In the genomic region with DNA sequence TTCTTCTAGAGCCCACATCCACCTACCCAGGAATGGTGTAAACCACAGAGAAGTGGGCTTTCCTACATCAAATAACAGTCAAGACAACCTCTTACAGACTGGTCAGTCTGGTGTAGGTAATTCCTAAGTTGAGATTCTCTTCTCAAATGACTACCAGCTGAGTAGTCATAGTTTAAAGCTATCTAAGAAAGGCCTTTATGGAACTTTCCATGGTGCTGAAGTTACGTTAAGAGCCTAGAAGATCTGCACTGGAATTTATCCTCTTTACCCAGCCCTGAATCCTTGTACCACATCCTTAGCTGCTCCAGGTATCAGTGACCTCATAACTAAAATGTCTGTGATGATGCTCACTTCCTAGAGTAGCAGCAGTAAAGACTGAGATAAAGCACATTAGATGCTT, we compare ENCODE assay signal across 29 mouse cellular contexts.
DNase-seq lines count a peak whose midpoint lies in the region; ATAC-seq and TF ChIP-seq lines count a peak whose summit lies in the region.
"Had no signal": no experiment of that assay in that cellular context is flagged by ENCODE, and none has a peak within 500 bp of the region (broad histone marks: within the 10 kb centered on the region; RNA-seq: fewer than 3 reads in every experiment).

No protein-coding gene starts in this region.

- H3K9ac ChIP-seq in embryonic facial prominence, embryonic 11.5 days (replicated peaks; ENCODE audit: low read length), result no peak overlapping the region
- no peak overlapping the region for H3K9ac ChIP-seq in lung, embryonic 14.5 days
- H3K9ac ChIP-seq in forebrain, embryonic 16.5 days (replicated peaks; ENCODE audit: low read depth, low read length), result no peak overlapping the region
- H3K9ac ChIP-seq: embryonic facial prominence, embryonic 13.5 days; forebrain, embryonic 13.5 days; hindbrain, embryonic 15.5 days; liver, embryonic 15.5 days; midbrain, embryonic 13.5 days had no signal

- H3K36me3 ChIP-seq in embryonic facial prominence, embryonic 11.5 days (replicated peaks; ENCODE audit: control insufficient read depth, insufficient read depth, low read depth, low read length), result no peaks in the 10 kb centered on the region
- no peaks in the 10 kb centered on the region for H3K36me3 ChIP-seq in embryonic facial prominence, embryonic 10.5 days (replicated peaks)
- H3K36me3 ChIP-seq in lung, embryonic 14.5 days (ENCODE audit: insufficient read depth), result no peaks in the 10 kb centered on the region
- H3K36me3 ChIP-seq in forebrain, embryonic 16.5 days (ENCODE audit: control insufficient read depth, insufficient read depth), result no peaks in the 10 kb centered on the region
- H3K36me3 ChIP-seq: embryonic facial prominence, embryonic 13.5 days; hindbrain, embryonic 15.5 days; liver, embryonic 15.5 days; midbrain, embryonic 13.5 days had no signal

- ATAC-seq in embryonic facial prominence, embryonic 11.5 days (replicated peaks; ENCODE audit: insufficient number of reproducible peaks, low FRiP score, low TSS enrichment, low read depth), result no peak
- ATAC-seq in lung, embryonic 14.5 days (ENCODE audit: insufficient read depth), result no peak
- ATAC-seq in forebrain, embryonic 16.5 days, result no peak
- ATAC-seq in frontal cortex, adult (ENCODE audit: low TSS enrichment), result no peak
- ATAC-seq: CD4-positive, CD25-positive, alpha-beta regulatory T cell, adult 4 months; forebrain, embryonic 13.5 days; intestine, embryonic 16.5 days; midbrain, embryonic 13.5 days had no signal

- no peaks in the 10 kb centered on the region for H3K27me3 ChIP-seq in embryonic facial prominence, embryonic 11.5 days (ENCODE audit: control insufficient read depth, insufficient read depth, low read length)
- no peaks in the 10 kb centered on the region for H3K27me3 ChIP-seq in embryonic facial prominence, embryonic 10.5 days (replicated peaks; ENCODE audit: low read depth, poor library complexity, severe bottlenecking)
- no peaks in the 10 kb centered on the region for H3K27me3 ChIP-seq in lung, embryonic 14.5 days (ENCODE audit: insufficient read depth, low read length)
- no peaks in the 10 kb centered on the region for H3K27me3 ChIP-seq in forebrain, embryonic 16.5 days (replicated peaks; ENCODE audit: control insufficient read depth, insufficient read depth, low read length)
- H3K27me3 ChIP-seq: embryonic facial prominence, embryonic 13.5 days; forebrain, embryonic 13.5 days; hindbrain, embryonic 15.5 days; liver, embryonic 15.5 days; midbrain, embryonic 13.5 days had no signal

- no peaks in the 10 kb centered on the region for H3K4me1 ChIP-seq in embryonic facial prominence, embryonic 11.5 days (ENCODE audit: control insufficient read depth, insufficient read depth, low read length)
- no peaks in the 10 kb centered on the region for H3K4me1 ChIP-seq in embryonic facial prominence, embryonic 10.5 days
- H3K4me1 ChIP-seq in lung, embryonic 14.5 days (ENCODE audit: insufficient read depth), result no peaks in the 10 kb centered on the region
- no peaks in the 10 kb centered on the region for H3K4me1 ChIP-seq in forebrain, embryonic 16.5 days (replicated peaks; ENCODE audit: control insufficient read depth, insufficient read depth, low read length)
- H3K4me1 ChIP-seq: embryonic facial prominence, embryonic 13.5 days; forebrain, embryonic 13.5 days; hindbrain, embryonic 15.5 days; liver, embryonic 15.5 days had no signal

- 50% methylated on average over 1 of the region's 1 CpGs for WGBS in embryonic facial prominence, embryonic 11.5 days
- WGBS in embryonic facial prominence, embryonic 10.5 days, result 71% methylated on average over 1 of the region's 1 CpGs
- 36% methylated on average over 1 of the region's 1 CpGs for WGBS in lung, embryonic 14.5 days
- WGBS in forebrain, embryonic 16.5 days, result 76% methylated on average over 1 of the region's 1 CpGs

- DNase-seq in embryonic facial prominence, embryonic 11.5 days (ENCODE audit: low spot score), result peak; percentile 75
- no peak for DNase-seq in embryonic facial prominence, embryonic 10.5 days (ENCODE audit: low spot score)
- peak; percentile 72 for DNase-seq in lung, embryonic 14.5 days
- DNase-seq in lung, postnatal 25 days (ENCODE audit: low spot score), result no peak
- peak; percentile 38 for DNase-seq in ZHBTc4 (ENCODE audit: low read depth, low spot score)
- peak; percentile 12 for DNase-seq in hindlimb bud, embryonic 11.5 days (ENCODE audit: extremely low spot score, low read depth, low spot score)
- DNase-seq: adrenal gland, postnatal 10 days; cerebellum, adult 2 months; cerebellum, postnatal 25 days; gastrocnemius, postnatal 25 days; heart, adult 18-20 months; heart, postnatal 4 days; kidney, adult 9 months; kidney, postnatal 36 days; layer of hippocampus, adult 9-11 months; liver; lung, postnatal 10 days; right cerebral cortex, postnatal 25 days; spleen, adult 18-20 months; thymus, postnatal 14 days had no signal

- H3K27ac ChIP-seq in embryonic facial prominence, embryonic 11.5 days (replicated peaks; ENCODE audit: low read depth, low read length), result no peak overlapping the region
- H3K27ac ChIP-seq in embryonic facial prominence, embryonic 10.5 days (replicated peaks), result no peak overlapping the region
- no peak overlapping the region for H3K27ac ChIP-seq in lung, embryonic 14.5 days (ENCODE audit: low read depth)
- H3K27ac ChIP-seq in forebrain, embryonic 16.5 days (ENCODE audit: low read length), result no peak overlapping the region
- H3K27ac ChIP-seq: embryonic facial prominence, embryonic 13.5 days; forebrain, embryonic 13.5 days; hindbrain, embryonic 15.5 days; liver, embryonic 15.5 days; midbrain, embryonic 13.5 days had no signal

- H3K4me3 ChIP-seq in embryonic facial prominence, embryonic 11.5 days (ENCODE audit: low read depth, low read length), result no peak overlapping the region
- no peak overlapping the region for H3K4me3 ChIP-seq in embryonic facial prominence, embryonic 10.5 days
- H3K4me3 ChIP-seq in lung, embryonic 14.5 days (ENCODE audit: low read depth, low read length), result no peak overlapping the region
- no peak overlapping the region for H3K4me3 ChIP-seq in forebrain, embryonic 16.5 days (replicated peaks; ENCODE audit: low read length)
- H3K4me3 ChIP-seq: embryonic facial prominence, embryonic 13.5 days; forebrain, embryonic 13.5 days; hindbrain, embryonic 15.5 days; liver, embryonic 15.5 days; midbrain, embryonic 13.5 days had no signal

- H3K9me3 ChIP-seq in embryonic facial prominence, embryonic 11.5 days (replicated peaks; ENCODE audit: control insufficient read depth, low read length), result no peaks in the 10 kb centered on the region
- no peaks in the 10 kb centered on the region for H3K9me3 ChIP-seq in embryonic facial prominence, embryonic 10.5 days
- no peaks in the 10 kb centered on the region for H3K9me3 ChIP-seq in lung, embryonic 14.5 days (ENCODE audit: low read depth, low read length)
- H3K9me3 ChIP-seq in forebrain, embryonic 16.5 days (ENCODE audit: control insufficient read depth, low read length), result no peaks in the 10 kb centered on the region
- H3K9me3 ChIP-seq: embryonic facial prominence, embryonic 13.5 days; forebrain, embryonic 13.5 days; hindbrain, embryonic 15.5 days; liver, embryonic 15.5 days; midbrain, embryonic 13.5 days had no signal

- no peak for TF ChIP-seq CTCF in lung, embryonic 14.5 days (IDR thresholded peaks at IDR 0.05; ENCODE audit: low read depth)

- H3K4me2 ChIP-seq in embryonic facial prominence, embryonic 11.5 days (ENCODE audit: low read depth, low read length), result no peak overlapping the region
- H3K4me2 ChIP-seq in lung, embryonic 14.5 days, result no peak overlapping the region
- H3K4me2 ChIP-seq in forebrain, embryonic 16.5 days (ENCODE audit: low read length), result no peak overlapping the region
- H3K4me2 ChIP-seq: embryonic facial prominence, embryonic 13.5 days; forebrain, embryonic 13.5 days; hindbrain, embryonic 15.5 days; liver, embryonic 15.5 days; midbrain, embryonic 13.5 days had no signal

Comparison
In these comparisons a context has a peak if more than half of its experiments do, and no peak if none do; other contexts are left out.
1. DNase-seq: peak in embryonic facial prominence, embryonic 11.5 days (single experiment), lung, embryonic 14.5 days (single experiment), ZHBTc4 (single experiment) and hindlimb bud, embryonic 11.5 days (single experiment); none in embryonic facial prominence, embryonic 10.5 days (single experiment) and lung, postnatal 25 days (single experiment).